Mouse (Mus musculus): ENCODE measurements around the gene 2010300C02Rik.

DNA sequence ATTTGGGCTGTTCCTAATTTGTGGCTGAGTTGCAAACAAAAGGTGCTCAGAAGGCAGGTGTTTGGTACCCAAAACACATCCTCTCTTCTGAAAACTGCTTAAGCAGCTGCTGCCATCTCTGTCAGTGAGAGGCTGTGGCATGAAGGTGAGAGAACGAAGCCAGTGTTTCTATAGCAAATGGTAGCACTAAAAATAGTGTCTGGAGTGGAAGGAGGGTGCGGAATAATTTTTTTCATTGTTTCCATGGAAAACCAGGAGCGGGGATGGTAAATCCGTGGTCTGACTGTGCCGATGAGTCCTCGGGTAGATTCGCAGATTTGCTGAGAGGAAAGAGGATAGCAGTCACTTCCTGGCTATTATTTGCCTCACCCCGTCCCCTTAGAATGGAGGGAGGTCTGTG lies 6.5 kb upstream of the 2010300C02Rik start:
- TF ChIP-seq CTCF (IDR thresholded peaks at IDR 0.05; ENCODE audit: insufficient read depth, low read length) (no peak), POLR2A (IDR thresholded peaks at IDR 0.05; ENCODE audit: borderline replicate concordance, extremely low read depth, low read depth, low read length) (no peak)

All from lung, adult 2 months (tissue).